Mouse (Mus musculus) embryonic fibroblast, embryonic 13.5 days (primary cell): ENCODE results near the gene Shisa9.

ENCODE experiments used
- CTCF ChIP-seq: IDR thresholded peaks from 2 replicates; pipeline ENCODE4 v1.5.1; 2011; ENCODE audit warnings: mild to moderate bottlenecking, control low read depth, low read length, moderate library complexity, borderline replicate concordance; ENCODE audit not compliant: insufficient read depth
- POLR2A ChIP-seq: IDR thresholded peaks from 2 replicates; pipeline ENCODE4 v1.6.1; 2011; ENCODE audit warnings: low read depth, mild to moderate bottlenecking, control low read depth, low read length, moderate library complexity

- TF ChIP-seq POLR2A, result no peak
- TF ChIP-seq CTCF, result no peak
Observed at GRCm38 (mm10) chr16:12202151-12202550, 218.2 kb downstream of the Shisa9 start.
